Mouse (Mus musculus) layer of hippocampus, postnatal 10 days (tissue): ENCODE measurements around the gene Aagab. TPM values are rescaled to one million over a fixed set of nuclear protein-coding genes. Genes with fewer than 3 reads are reported as not detected.

Source experiments
- DNase-seq, 2 experiments: peaks; one replicate each; pipeline ENCODE4 v3.0.0; 2021; ENCODE audit warnings: low spot score in 2 of 2
- long read RNA-seq: library from polyadenylated mRNA; stranded (forward); transcript quantifications from one replicate; pipeline ENCODE4 v2.0.0, GENCODE M21; 2023
- total RNA-seq, 2 experiments: library from RNA; stranded (reverse); gene quantifications; 2 replicates each; pipeline ENCODE4 v1.2.3; 2021

Aagab gene
- 10 to 100 TPM; 47.9 to 52.6 TPM for total RNA-seq
- long read RNA-seq, full-length matches to known transcripts, result 44 of 81 reads
- long read RNA-seq, partial matches to known transcripts, result 0 of 81 reads
- long read RNA-seq, other reads (novel, unspliced or antisense), result 37 of 81 reads

DNA sequence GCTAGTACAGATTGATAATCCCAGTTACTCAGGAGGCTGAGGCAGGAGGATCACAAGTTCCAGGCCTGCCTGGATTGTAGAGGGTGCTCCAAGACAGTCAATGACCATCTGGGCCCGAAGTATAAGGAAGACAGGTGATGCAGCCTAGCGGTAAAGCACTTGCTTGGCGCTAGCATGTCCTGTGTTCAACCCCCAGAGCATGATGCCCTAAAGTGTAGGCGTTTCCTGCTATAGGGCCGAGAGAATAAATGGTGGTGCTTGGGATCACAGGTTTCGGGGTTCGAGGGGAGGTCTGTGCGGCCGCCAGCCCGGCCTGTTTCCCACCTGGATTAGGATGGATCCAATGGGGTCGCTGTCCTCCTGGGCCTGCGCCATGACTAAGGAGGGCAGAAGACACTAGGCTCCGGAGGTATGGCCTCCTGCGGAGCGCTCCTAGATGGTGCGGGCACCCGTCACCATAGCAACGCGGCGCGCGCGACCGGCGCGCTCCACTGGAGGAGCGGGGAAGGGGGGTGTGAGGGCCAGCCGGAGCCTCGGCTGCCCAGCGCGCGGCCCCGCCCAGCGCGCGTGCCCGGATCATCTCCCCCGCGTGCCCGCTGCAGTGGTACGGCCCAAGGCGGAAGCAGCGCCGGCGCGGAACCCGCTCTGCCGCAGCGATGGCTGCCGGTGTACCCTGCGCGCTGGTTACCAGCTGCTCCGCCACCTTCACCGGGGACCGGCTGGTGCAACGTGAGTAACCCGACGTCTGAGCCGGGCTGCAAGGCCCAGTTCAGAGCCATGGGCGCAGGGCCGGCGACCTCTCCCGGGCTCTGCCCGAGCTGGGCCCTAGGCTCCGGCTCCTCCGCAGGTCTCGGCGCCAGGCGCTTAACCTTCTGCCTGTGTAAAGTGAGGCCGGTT is at the start of gene Aagab, which contains the start of gene Iqch:
Gene Aagab (plus strand): TSS at position 618 of the 897 bp plus-strand sequence.
Gene Iqch (minus strand): TSS at position 451 of the 897 bp plus-strand sequence.
- DNase-seq, result peak; percentile 97 to 98

- DNase-seq, result no peak
Observed at GRCm38 (mm10) chr9:63553628-63554027, 48.8 kb upstream of the Aagab start.

DNA sequence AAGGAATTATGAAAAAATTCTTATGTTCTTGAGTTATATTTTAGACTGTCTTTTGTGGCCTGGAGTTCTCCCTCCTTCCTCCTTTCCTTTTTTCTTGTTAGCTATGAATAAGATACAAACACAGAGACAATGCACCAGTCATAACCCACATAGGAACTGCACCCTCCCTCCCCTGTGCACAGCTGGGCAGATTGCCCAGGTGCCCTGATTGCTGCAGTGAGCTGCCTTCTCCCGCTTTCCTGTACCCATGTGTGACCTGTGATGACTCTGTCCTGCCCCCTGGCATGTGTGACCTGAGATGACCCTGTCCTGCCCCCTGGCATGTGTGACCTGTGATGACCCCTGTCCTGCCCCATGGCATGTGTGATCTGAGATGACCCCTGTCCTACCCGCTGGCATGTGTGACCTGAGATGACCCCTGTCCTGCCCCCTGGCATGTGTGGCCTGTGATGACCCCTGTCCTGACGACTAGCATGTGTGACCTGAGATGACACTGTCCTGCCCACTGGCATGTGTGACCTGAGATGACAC is 46.9 kb upstream of the Aagab start:
- DNase-seq, result no peak

GRCm38 (mm10) chr9:63556316-63556715 is 46.1 kb upstream of the Aagab start:
- DNase-seq, result no peak

DNA sequence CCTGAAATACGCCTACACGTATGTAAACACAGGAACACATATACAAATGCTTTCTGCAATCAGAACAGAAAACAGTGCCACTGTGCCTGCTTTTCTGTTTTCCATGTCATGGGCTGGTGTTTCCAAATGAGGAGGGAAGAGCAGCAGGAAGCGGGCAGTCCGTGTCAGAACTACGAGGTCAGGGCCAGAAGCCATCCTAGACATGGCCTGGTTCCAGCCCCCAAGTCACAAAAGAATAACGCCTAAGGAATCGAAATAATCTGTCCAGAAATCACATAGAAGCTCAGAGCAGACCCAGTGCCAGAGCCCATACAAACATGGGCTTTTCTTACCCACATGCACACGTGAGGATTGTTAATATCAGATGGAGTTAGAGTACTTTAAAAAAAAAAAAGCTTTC is 45.5 kb upstream of the Aagab start:
- DNase-seq, result no peak

GRCm38 (mm10) chr9:63561931-63562330 is 40.5 kb upstream of the Aagab start:
- no peak for DNase-seq

- no peak for DNase-seq
Observed at GRCm38 (mm10) chr9:63563436-63563835, 39.0 kb upstream of the Aagab start.

DNA sequence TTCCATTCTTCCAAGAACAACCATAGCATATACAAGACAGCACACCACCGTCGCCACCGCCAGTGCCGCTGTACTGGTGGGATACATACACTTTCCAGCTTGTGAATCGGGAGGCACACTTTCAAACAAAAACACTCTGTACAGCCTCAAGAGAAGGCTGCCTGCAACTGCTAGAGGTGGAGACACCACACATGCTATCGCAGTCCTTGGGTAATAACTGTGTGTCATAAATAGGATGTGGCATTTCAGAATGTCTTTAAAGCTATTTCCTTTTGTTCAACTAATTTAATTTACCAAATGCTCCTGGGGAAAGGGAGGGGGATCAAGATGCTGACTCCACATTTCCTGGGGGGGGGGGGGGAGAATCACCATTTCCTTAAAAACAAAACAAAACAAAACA is 34.1 kb upstream of the Aagab start:
- no peak for DNase-seq

- DNase-seq, result peak in 1 of 2 experiments; percentile 34
Observed at GRCm38 (mm10) chr9:63568808-63569207, 33.7 kb upstream of the Aagab start.

DNA sequence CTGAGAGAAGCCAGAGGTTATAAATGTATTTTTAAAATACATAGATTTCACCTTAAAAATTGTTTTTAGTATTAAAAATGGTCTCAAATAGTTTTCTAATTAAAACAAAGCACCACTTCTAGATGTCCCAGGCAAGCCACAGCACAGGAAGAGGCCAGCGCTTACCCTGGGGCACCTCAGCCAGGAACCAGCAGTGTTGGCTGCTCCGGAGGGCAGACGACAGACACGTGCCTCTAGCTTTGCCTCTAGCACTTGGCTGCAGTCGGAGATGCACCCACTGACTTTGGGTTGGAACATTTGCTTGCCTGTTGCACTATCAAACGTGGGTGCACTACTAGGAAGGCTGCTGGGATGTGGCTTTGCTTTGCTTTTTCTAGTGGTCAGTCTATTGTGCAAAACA is 30.6 kb upstream of the Aagab start:
- DNase-seq, result no peak

DNA sequence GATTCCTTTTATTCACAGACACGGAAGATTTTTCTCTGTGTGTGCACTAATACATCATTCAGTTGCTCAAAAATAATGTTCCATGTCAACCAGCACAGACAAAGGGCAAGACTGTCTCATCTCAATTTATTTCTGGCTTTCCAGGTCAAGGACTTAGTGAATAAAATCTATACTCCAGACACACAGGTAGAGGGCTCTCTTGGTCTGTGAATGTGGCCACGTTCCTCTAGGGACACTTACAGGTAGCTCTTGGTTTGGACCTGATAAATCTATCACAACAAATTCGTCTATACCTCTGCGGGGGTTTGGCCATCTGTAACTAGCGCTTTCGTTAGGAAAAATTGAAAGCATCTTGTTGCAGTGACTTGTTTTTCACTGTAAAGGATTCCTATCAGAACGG is 29.6 kb upstream of the Aagab start:
- no peak for DNase-seq

DNA sequence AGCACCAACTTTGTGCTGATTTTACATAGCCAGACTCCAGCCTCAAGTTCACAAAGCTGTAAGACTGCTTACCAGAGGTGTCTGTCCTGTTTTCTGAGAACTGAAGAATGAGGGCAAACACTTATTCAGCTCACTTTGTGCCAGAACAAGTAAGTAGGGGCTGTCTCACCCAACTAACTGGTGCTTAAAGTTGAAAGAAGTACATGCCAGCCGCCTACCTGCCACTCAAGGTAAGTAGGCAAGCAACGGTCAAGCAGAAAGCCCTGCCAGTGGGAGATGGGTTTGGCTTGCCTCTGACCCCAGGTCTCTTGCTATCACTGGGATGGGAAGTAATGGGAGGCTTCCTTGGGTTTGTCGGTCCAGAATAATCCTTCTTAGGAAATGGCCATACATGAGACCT is 25.0 kb upstream of the Aagab start:
- DNase-seq, result no peak

GRCm38 (mm10) chr9:63579644-63580043 is 22.8 kb upstream of the Aagab start:
- DNase-seq, result no peak

DNA sequence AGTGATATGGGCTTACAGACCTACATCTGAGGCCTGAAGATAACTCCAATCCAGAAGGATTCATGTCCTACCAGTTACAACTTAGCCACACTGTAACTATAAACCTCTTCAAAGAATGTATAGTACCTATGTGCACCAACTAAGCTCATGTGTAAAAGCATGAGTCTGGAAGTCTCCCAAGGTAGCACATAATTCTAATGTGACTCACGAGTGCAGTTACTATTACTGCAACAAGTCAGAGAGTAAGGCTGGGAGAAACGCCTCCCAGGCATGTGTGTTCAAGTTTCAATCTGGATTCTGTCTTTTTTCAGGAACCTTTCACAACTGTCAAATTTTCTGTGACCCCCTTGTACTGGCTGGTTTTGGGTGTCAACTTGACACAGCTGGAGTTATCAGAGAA is 22.4 kb upstream of the Aagab start:
- no peak for DNase-seq

GRCm38 (mm10) chr9:63581778-63582177 is 20.7 kb upstream of the Aagab start:
- DNase-seq, result no peak

- no peak for DNase-seq
Observed at GRCm38 (mm10) chr9:63585251-63585650, 17.2 kb upstream of the Aagab start.

- DNase-seq, result no peak
Observed at GRCm38 (mm10) chr9:63589209-63589608, 13.3 kb upstream of the Aagab start.

- DNase-seq, result no peak
Observed at GRCm38 (mm10) chr9:63590592-63590991, 11.9 kb upstream of the Aagab start.

- DNase-seq, result no peak
Observed at GRCm38 (mm10) chr9:63591661-63592256, 10.7 kb upstream of the Aagab start.

- DNase-seq, result no peak
Observed at GRCm38 (mm10) chr9:63595032-63595431, 7.4 kb upstream of the Aagab start.

DNA sequence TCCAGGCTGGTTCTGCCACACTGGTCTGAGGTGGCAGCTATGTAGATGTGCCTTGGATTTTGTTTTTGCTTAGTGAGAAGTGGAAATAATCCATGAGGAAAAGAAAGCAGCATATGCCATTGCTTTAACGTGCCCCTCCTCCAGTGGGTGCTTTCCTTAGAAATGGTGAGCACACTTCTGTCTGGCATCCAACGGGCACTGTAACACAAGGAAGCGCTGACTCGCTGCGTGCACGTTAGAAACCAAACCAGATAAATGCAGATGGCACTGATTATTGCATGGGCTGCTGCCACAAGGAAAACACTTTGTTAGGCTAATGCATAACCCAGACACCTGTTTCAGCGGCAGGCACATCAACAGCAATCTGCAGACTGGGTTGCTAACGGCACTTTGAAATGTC is 6.8 kb upstream of the Aagab start:
- peak in 1 of 2 experiments; percentile 27 for DNase-seq

- DNase-seq, result no peak
Observed at GRCm38 (mm10) chr9:63596660-63597059, 5.8 kb upstream of the Aagab start.
